Mouse (Mus musculus): ENCODE results near the gene Plekha4.
"Not testable (repeated sequence)": the region's sequence is repeated elsewhere in the genome, so short reads cannot be mapped to it uniquely, and the experiment has no call there.

DNA sequence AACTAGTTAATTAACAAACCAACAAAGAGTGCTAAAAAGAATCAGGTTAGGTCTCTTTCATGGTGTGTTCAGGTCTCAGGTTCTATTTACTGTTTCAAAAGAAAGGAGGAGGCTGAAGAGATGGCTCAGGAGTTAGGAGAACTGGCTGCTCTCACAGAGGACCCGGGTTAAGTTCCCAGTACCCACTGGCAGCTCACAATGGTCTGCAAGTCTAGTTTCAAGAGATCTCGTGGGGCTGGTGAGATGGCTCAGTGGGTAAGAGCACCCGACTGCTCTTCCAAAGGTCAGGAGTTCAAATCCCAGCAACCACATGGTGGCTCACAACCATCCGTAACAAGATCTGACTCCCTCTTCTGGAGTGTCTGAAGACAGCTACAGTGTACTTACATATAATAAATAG, 45.8 kb upstream of the Plekha4 start:
- TF ChIP-seq POLR2A (IDR thresholded peaks at IDR 0.05; ENCODE audit: insufficient read depth, low read depth, low read length); CTCF (IDR thresholded peaks at IDR 0.05): not testable (repeated sequence)

Data from heart, adult 2 months (tissue).